Mouse (Mus musculus) embryonic facial prominence, embryonic 12.5 days (tissue): Measurements from ENCODE around the gene Itpr2. TPM values are rescaled to one million over a fixed set of nuclear protein-coding genes. Genes with fewer than 3 reads are reported as not detected.

ENCODE experiments used
- ATAC-seq: fragments of 200-750 bp; cut with Nextera tagmentation; 2 replicates; pipeline ENCODE4 v1.8.0; 2017; ENCODE audit not compliant: insufficient number of reproducible peaks, insufficient read depth, low FRiP score, low TSS enrichment
- H3K27ac ChIP-seq: fragments of 300-500 bp; sonication (generic); 2 replicates; pipeline ENCODE4 v1.5.1; 2016; ENCODE audit warnings: mild to moderate bottlenecking
- H3K27me3 ChIP-seq: fragments of 300-500 bp; sonication (generic); 2 replicates; pipeline ENCODE4 v1.6.1; 2016; ENCODE audit warnings: mild to moderate bottlenecking, moderate library complexity
- H3K36me3 ChIP-seq: fragments of 300-500 bp; sonication (generic); 2 replicates; pipeline ENCODE4 v1.6.1; 2016; ENCODE audit warnings: mild to moderate bottlenecking
- H3K4me1 ChIP-seq: fragments of 300-500 bp; sonication (generic); 2 replicates; pipeline ENCODE4 v1.6.1; 2016
- H3K4me2 ChIP-seq: fragments of 300-500 bp; sonication (generic); replicated peaks from 2 replicates; pipeline ENCODE4 v1.6.1; 2016; ENCODE audit warnings: mild to moderate bottlenecking, moderate library complexity
- H3K4me3 ChIP-seq: fragments of 300-500 bp; sonication (generic); 2 replicates; pipeline ENCODE4 v1.5.1; 2016; ENCODE audit warnings: mild to moderate bottlenecking
- H3K9ac ChIP-seq: fragments of 300-500 bp; sonication (generic); 2 replicates; pipeline ENCODE4 v1.6.1; 2016; ENCODE audit warnings: mild to moderate bottlenecking, moderate library complexity
- H3K9me3 ChIP-seq: fragments of 300-500 bp; sonication (generic); 2 replicates; pipeline ENCODE4 v1.6.1; 2016; ENCODE audit warnings: mild to moderate bottlenecking, moderate library complexity
- WGBS: fragments of 180-500 bp; shearing (Covaris S2); methylation state at CpG from one replicate; pipeline ENCODE4 v1.1.7; 2016; 5-methylcytosine and 5-hydroxymethylcytosine counted together
- polyA plus RNA-seq: library from polyadenylated mRNA; unstranded; fragments of >200 nt; fragmentation: Nextera tagmentation; extraction: Ambion mirVana; gene quantifications from 2 replicates; pipeline ENCODE4 v1.2.1, GENCODE M21; 2016

The Itpr2 gene
- polyA plus RNA-seq, result 5.9 and 8.4 TPM in 2 replicates

- peak within 1 kb of the TSS; percentile 98 for H3K4me2 ChIP-seq
- peaks cover 5% of the 10 kb centered on the region; the same call in 1 of the 2 replicates for H3K4me1 ChIP-seq
- H3K4me3 ChIP-seq, result peak within 1 kb of the TSS; percentile 74
- no peaks in the 10 kb centered on the region for H3K9me3 ChIP-seq
- peaks cover 13% of the 10 kb centered on the region; the same call in 1 of the 2 replicates for H3K27me3 ChIP-seq
- H3K27ac ChIP-seq, result 0 out of 2 replicates have a peak within 1 kb of the TSS, but pooled peaks have one; percentile 36
- H3K36me3 ChIP-seq, result no peaks in the 10 kb centered on the region
- 1% methylated on average over 70 of the region's 70 CpGs for WGBS
- ATAC-seq, result peak; percentile 89
- H3K9ac ChIP-seq, result peak within 1 kb of the TSS; percentile 55
Observed at GRCm38 (mm10) chr6:146501866-146502804, at the start of gene Itpr2. Gene Itpr2 (minus strand): TSS chr6:146502223.

GRCm38 (mm10) chr6:146551326-146551725, 49.3 kb upstream of the Itpr2 start:
- Histone ChIP-seq H3K27me3 (no peaks in the 10 kb centered on the region), H3K27ac (no peak overlapping the region), H3K9ac (no peak overlapping the region), H3K4me3 (no peak overlapping the region), H3K9me3 (no peaks in the 10 kb centered on the region), H3K4me1 (no peaks in the 10 kb centered on the region), H3K4me2 (no peak overlapping the region), H3K36me3 (peaks cover 81% of the 10 kb centered on the region)
- no peak for ATAC-seq

- 85% methylated on average over 2 of the region's 2 CpGs for WGBS
- H3K4me2 ChIP-seq, result no peak overlapping the region
- H3K27ac ChIP-seq, result no peak overlapping the region
- no peaks in the 10 kb centered on the region for H3K9me3 ChIP-seq
- no peak overlapping the region for H3K9ac ChIP-seq
- no peak for ATAC-seq
- no peaks in the 10 kb centered on the region for H3K4me1 ChIP-seq
- H3K4me3 ChIP-seq, result no peak overlapping the region
- H3K27me3 ChIP-seq, result no peaks in the 10 kb centered on the region
- peaks cover 73% of the 10 kb centered on the region for H3K36me3 ChIP-seq
Observed at GRCm38 (mm10) chr6:146550421-146550820, 48.4 kb upstream of the Itpr2 start.

GRCm38 (mm10) chr6:146545289-146545865, 43.4 kb upstream of the Itpr2 start:
- Histone ChIP-seq H3K9ac (no peak overlapping the region), H3K9me3 (no peaks in the 10 kb centered on the region), H3K4me2 (no peak overlapping the region), H3K36me3 (peaks cover 29% of the 10 kb centered on the region), H3K4me3 (no peak overlapping the region), H3K4me1 (no peaks in the 10 kb centered on the region), H3K27me3 (no peaks in the 10 kb centered on the region), H3K27ac (no peak overlapping the region)
- 78% methylated on average over 4 of the region's 5 CpGs for WGBS
- ATAC-seq, result no peak

- Histone ChIP-seq H3K27me3 (no peaks in the 10 kb centered on the region), H3K36me3 (peaks cover 22% of the 10 kb centered on the region), H3K9ac (no peak overlapping the region), H3K9me3 (no peaks in the 10 kb centered on the region), H3K4me1 (no peaks in the 10 kb centered on the region), H3K4me2 (no peak overlapping the region), H3K4me3 (no peak overlapping the region), H3K27ac (no peak overlapping the region)
- ATAC-seq, result no peak
- 97% methylated on average over 1 of the region's 1 CpGs for WGBS
Observed at GRCm38 (mm10) chr6:146544622-146545021, 42.6 kb upstream of the Itpr2 start.

- Histone ChIP-seq H3K4me3 (no peak overlapping the region), H3K27me3 (no peaks in the 10 kb centered on the region), H3K27ac (no peak overlapping the region), H3K36me3 (no peaks in the 10 kb centered on the region), H3K4me1 (no peaks in the 10 kb centered on the region), H3K9ac (no peak overlapping the region), H3K4me2 (no peak overlapping the region), H3K9me3 (no peaks in the 10 kb centered on the region)
- WGBS, result 83% methylated on average over 3 of the region's 3 CpGs
- no peak for ATAC-seq
Observed at GRCm38 (mm10) chr6:146540386-146540785, 38.4 kb upstream of the Itpr2 start.

GRCm38 (mm10) chr6:146538661-146539060, 36.6 kb upstream of the Itpr2 start:
- Histone ChIP-seq H3K36me3 (no peaks in the 10 kb centered on the region), H3K9me3 (no peaks in the 10 kb centered on the region), H3K9ac (no peak overlapping the region), H3K4me1 (no peaks in the 10 kb centered on the region), H3K4me2 (no peak overlapping the region), H3K27ac (no peak overlapping the region), H3K27me3 (no peaks in the 10 kb centered on the region), H3K4me3 (no peak overlapping the region)
- WGBS, result 63% methylated on average over 4 of the region's 4 CpGs
- ATAC-seq, result no peak

- ATAC-seq, result no peak
- Histone ChIP-seq H3K27ac (no peak overlapping the region), H3K4me1 (no peaks in the 10 kb centered on the region), H3K27me3 (no peaks in the 10 kb centered on the region), H3K9ac (no peak overlapping the region), H3K4me3 (no peak overlapping the region), H3K4me2 (no peak overlapping the region), H3K9me3 (no peaks in the 10 kb centered on the region), H3K36me3 (no peaks in the 10 kb centered on the region)
- 68% methylated on average over 2 of the region's 2 CpGs for WGBS
Observed at GRCm38 (mm10) chr6:146538071-146538470, 36.0 kb upstream of the Itpr2 start.

- Histone ChIP-seq H3K9me3 (no peaks in the 10 kb centered on the region), H3K27me3 (no peaks in the 10 kb centered on the region), H3K4me1 (no peaks in the 10 kb centered on the region), H3K36me3 (no peaks in the 10 kb centered on the region), H3K4me2 (no peak overlapping the region), H3K4me3 (no peak overlapping the region), H3K27ac (no peak overlapping the region), H3K9ac (no peak overlapping the region)
- no peak for ATAC-seq
- 82% methylated on average over 4 of the region's 4 CpGs for WGBS
Observed at GRCm38 (mm10) chr6:146537111-146537510, 35.1 kb upstream of the Itpr2 start.

- no peak for ATAC-seq
- H3K27ac ChIP-seq, result no peak overlapping the region
- no peaks in the 10 kb centered on the region for H3K27me3 ChIP-seq
- 92% methylated on average over 5 of the region's 5 CpGs for WGBS
- no peak overlapping the region for H3K9ac ChIP-seq
- no peaks in the 10 kb centered on the region for H3K9me3 ChIP-seq
- H3K4me3 ChIP-seq, result no peak overlapping the region
- no peaks in the 10 kb centered on the region for H3K4me1 ChIP-seq
- no peak overlapping the region for H3K4me2 ChIP-seq
- no peaks in the 10 kb centered on the region for H3K36me3 ChIP-seq
Observed at GRCm38 (mm10) chr6:146535501-146535900, 33.5 kb upstream of the Itpr2 start.

GRCm38 (mm10) chr6:146533146-146533545, 31.1 kb upstream of the Itpr2 start:
- no peaks in the 10 kb centered on the region for H3K27me3 ChIP-seq
- no peaks in the 10 kb centered on the region for H3K36me3 ChIP-seq
- no peaks in the 10 kb centered on the region for H3K4me1 ChIP-seq
- no peak overlapping the region for H3K27ac ChIP-seq
- H3K9me3 ChIP-seq, result no peaks in the 10 kb centered on the region
- H3K9ac ChIP-seq, result no peak overlapping the region
- H3K4me2 ChIP-seq, result no peak overlapping the region
- ATAC-seq, result no peak
- H3K4me3 ChIP-seq, result no peak overlapping the region
- WGBS, result 84% methylated on average over 4 of the region's 4 CpGs

GRCm38 (mm10) chr6:146530769-146531168, 28.7 kb upstream of the Itpr2 start:
- Histone ChIP-seq H3K4me2 (no peak overlapping the region), H3K9ac (no peak overlapping the region), H3K9me3 (no peaks in the 10 kb centered on the region), H3K4me1 (no peaks in the 10 kb centered on the region), H3K36me3 (no peaks in the 10 kb centered on the region), H3K27me3 (no peaks in the 10 kb centered on the region), H3K27ac (0 out of 2 replicates have a peak overlapping the region, but pooled peaks have one; percentile 2), H3K4me3 (no peak overlapping the region)
- 64% methylated on average over 5 of the region's 5 CpGs for WGBS
- no peak for ATAC-seq
